Mouse (Mus musculus): ENCODE measurements around the gene Fbxl2.

The Fbxl2 gene

GRCm38 (mm10) chr9:114016402-114016801 lies 29.6 kb downstream of the Fbxl2 start:
- DNase-seq, result no peak

- peak in 1 of 2 experiments; percentile 46 for DNase-seq
Measured at GRCm38 (mm10) chr9:114015724-114016123, 30.3 kb downstream of the Fbxl2 start.

GRCm38 (mm10) chr9:114014034-114014433 lies 32.0 kb downstream of the Fbxl2 start:
- no peak for DNase-seq

DNA sequence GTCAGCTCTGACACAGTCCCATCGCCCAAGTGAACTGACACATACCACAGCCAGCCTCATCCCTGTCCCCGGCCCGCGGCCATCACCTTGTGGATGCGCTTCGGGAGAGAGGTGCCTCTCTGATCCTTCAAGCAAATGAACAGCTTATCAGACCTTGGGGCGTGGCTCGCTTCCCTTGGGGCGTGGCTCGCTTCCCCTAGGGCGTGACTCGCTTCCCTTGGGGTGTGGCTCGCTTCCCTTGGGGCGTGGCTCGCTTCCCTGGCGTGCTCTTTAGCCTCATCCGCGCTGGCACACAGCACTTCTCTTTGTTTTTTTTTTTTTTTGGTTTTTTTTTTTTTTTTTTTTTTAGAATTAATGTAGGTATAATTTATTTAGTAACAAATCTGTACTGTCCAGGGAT lies 34.8 kb downstream of the Fbxl2 start:
- no peak for DNase-seq

DNA sequence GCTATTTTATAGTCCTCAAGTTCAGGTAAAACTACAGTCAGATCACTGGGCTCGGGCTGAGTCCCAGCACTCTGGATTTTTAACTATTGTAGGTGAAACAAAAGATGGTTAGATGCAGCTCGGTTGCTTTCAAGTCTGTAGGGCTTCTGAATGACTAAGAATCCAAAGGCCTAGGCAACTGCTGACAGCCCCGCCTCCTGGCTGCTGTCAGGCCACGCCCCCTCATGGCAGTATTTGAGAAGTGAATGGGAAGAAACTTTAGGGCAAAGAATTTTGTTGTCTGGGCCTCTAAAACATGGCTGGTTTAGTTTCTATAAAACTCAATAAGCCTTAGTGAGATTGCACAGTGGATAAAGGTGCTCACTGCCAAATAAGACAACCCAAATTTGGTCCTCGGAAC lies 36.5 kb downstream of the Fbxl2 start:
- no peak for DNase-seq

GRCm38 (mm10) chr9:114007850-114008350 lies 38.1 kb downstream of the Fbxl2 start:
- DNase-seq, result peak; percentile 45 to 57

DNA sequence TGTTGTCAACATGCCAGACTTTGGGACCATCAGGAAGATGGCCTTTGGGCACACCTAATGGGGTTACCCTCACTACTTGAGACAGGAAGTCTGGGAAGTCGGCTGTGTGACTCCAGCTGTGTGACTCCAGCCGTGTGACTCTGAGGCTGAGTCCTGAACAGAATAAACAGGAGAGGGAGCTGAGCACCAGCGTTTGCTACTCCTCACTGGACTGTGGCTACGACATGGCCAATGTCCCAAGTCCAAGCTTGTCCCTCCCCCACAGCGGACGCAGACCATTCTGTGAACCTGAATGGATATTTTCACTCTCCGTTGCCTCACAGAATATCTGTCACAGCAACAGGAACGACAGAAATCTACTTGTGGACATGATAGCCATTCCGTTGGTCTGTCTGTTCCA lies 39.2 kb downstream of the Fbxl2 start:
- peak; percentile 60 to 76 for DNase-seq

GRCm38 (mm10) chr9:113998311-113998710 lies 47.7 kb downstream of the Fbxl2 start:
- DNase-seq, result no peak

GRCm38 (mm10) chr9:113992810-113993209 lies 53.2 kb downstream of the Fbxl2 start:
- no peak for DNase-seq

DNA sequence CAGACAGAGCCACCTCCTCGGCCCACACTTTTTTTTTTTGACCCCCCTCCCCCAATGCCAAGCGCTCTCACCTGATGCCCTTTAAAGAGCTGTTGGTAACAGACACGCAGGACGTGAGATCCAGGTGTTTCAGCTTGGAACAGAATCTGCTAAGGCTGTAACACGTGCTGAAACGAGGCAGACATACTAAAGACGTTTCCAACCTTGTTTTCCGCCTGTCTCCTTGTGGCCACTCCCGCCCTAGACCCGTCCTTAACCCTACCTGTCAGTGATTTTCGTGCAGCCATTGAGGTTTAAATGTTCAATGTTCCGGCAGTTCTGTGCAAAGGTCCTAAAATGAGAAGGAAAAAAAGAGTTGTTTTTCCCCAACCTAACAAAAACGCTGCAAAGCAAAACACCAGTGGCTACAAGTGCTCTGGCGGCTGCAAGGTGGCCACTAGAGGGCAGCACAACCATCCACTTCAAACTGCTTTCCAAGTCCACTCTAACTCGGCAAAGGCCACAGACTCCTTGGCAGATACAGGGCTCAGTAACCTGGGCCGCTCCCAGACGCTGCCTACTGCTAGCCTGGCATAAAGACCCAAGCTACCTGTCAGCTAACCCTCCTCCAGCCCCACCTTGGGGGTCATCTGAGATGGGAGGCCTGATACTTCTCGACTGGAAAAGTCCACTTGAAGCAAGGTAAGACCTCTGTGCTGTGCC lies 55.3 kb downstream of the Fbxl2 start:
- DNase-seq, result peak; percentile 79 to 90

DNA sequence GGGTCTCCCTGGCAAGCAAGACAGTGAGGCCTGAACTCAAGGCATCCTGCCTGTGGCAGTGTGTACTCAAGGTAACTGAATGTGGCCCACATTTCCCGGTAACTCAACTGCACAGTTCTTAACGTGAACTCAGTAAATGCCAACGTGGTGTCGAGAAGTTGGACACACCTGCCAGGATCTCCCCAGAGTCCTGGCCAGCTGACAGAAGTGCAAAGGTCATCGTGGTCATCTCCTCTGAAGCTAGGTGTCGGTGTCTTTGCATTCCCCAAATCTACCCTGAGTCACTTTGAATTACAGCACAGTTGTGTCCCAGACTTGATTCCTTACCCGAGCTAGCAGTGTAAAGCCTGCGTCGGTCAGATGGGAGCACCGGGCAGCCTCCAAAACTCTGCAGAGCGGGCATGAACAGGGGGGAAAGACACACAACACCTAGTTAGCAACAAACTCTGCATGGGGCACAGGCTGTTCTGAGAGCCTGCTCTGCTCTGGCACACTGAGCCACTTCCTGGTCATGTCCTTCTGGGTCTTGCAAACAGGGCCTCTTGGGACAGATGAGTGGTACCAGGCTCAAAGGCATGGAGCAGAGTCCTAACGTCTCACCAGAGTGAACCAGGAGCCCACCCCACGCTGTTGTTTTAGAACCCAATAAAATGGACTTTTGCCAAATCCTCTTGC lies 60.9 kb downstream of the Fbxl2 start:
- peak; percentile 76 to 88 for DNase-seq

- no peak for DNase-seq
Measured at GRCm38 (mm10) chr9:113982883-113983670, 62.9 kb downstream of the Fbxl2 start.

DNA sequence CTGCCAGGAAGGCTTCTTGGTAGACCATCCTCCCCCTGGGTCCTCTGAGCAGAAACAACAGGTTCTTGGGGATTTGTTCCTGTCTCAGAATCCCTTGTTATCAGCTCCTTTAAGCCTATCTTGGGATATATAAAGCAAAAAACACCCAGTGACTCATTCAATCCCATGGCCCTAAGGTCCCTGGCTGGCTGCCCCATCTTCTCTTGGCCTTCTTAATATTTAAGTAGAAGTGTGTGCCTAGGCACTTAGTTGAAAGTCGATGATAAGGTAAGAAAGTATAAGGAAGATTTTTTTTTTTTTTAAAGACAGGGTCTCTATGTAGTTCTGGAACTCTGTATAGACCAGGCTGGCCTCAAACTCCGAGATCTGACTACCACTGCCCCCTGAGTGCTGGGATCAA lies 63.5 kb downstream of the Fbxl2 start:
- no peak for DNase-seq

DNA sequence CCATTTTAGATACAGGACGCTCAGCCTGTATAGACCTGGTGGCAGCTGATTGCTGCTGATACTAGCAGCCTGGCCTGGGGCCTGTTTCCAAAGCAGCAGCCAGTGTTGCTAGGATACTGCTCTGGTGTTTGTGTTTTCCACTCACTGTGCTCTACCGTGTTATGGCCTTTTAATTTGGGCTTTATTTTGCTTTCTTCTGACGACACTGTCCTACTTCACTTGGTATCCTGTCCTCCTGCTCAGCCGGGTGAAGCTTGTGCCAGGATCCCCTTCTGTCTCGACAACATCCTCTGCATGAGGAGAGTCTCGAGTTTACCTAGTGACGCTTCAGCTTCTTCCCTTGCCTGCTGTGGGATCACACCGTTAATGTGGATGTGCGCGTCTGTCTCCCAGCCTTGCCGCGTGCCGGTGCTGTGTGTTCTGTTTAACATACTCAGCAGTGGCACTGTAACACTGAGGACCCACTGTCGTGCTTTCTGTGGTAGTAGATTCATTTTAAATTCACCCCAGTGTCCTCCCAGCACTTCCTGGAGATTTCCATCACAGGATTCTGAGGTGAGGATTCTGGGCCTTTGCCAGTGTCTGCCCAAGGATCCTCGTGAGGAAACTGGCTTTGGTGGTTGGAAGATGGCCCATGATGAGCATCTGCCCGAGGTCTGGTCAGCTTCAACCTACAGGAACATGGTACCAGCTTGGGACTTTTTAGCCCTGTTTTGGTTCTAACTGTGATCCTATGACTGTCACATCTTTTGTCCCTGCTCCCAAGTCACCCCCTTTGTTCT lies 64.7 kb downstream of the Fbxl2 start:
- no peak for DNase-seq

DNA sequence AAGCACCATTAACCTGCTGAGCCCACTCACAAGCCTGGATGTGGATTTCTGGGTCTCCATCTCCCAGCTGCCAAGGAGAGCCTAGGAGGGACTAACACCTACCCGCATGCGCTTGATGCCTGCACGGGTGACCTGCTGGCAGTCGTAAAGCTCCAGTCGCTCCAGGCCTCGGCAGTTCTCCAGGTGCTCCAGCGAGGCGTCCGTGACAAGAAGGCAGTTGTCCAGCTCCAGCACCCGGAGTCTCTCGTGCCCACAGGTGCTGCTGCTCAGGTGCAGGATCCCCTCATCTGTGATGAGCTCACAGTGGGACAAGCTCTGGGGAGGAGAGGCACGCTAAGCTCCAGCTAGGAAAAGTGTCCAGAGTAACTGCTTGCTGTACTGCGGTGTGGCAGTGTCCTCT lies 66.6 kb downstream of the Fbxl2 start:
- DNase-seq, result peak; percentile 38 to 48

DNA sequence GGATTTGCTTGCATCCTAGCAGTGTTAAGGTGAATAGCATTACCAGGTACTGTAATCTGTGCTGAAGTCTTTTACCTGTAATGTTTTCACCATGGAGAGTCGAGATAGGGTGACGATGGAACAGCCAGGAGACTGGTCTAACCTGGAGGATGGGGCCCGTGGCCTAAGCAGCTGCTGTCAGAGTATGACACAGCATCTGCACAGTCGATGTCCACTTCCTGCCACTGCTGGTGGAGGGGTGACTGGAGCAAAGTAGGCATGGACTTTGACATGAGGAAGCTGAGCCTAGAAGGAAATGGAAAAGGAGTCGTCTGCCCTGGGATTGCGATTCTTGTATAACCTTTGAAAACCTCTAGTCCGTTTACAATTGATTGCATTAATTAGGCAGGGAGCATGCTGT lies 67.3 kb downstream of the Fbxl2 start:
- no peak for DNase-seq

GRCm38 (mm10) chr9:113977225-113977840 lies 68.7 kb downstream of the Fbxl2 start:
- DNase-seq, result no peak

DNA sequence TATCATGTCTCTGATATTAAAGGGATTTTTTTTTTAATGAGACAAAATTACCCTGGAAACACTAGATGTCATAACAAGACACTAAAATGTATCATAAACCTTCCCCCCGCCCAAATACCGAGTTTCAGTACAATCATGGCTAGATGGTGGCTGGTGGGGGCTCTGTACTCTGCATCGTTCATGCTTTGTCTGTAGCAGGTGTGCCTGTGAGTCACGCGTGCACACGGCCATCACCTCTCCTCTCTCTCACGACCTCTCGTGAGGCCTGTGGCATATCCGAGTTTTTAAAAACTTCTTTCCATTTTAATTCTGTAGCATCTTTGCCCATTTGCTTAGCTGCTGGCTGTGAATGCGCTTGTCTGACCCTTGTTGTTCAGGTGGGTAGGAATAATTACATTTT lies 69.7 kb downstream of the Fbxl2 start:
- DNase-seq, result no peak

GRCm38 (mm10) chr9:113975442-113975841 lies 70.5 kb downstream of the Fbxl2 start:
- DNase-seq, result no peak

DNA sequence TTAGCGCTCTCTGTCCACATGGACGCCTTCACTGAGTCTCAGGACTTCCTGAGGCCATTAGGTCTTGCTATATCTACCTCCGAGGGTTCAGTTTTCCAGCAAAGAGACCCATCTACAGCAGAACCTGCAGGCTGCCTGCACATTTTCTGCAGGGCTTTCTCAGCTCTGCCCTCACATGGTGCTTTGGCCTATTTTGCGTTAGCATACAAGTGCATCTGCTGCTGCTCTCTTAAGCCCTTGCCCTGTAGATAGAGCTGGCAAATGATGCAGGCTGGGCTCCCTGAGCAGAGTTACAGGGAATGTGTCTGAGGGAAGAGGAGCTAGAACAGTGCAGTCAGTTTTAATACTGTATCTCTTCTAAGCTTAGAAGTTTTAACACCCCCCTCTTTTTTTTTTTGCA lies 71.0 kb downstream of the Fbxl2 start:
- no peak for DNase-seq

DNA sequence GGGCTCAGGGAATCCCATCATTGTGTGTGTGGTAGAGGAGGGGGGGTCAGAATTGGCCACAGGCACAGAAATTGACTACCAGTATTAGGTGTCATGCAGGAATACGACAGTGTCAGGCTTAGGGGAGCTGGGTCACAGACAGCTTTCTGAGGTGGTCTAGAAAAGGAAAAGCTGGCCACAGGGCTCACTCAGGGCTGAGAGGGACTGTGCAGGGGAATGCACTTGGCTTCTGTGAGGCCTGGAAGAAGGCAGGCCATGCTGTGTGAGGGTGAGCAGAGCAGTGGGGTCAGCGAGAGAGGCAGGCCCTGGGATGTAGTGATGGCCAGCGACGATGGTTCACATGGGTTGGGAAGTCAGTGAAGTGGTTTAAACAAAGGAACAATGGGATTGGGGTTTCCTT lies 72.1 kb downstream of the Fbxl2 start:
- no peak for DNase-seq

- DNase-seq, result no peak
Measured at GRCm38 (mm10) chr9:113971615-113972014, 74.4 kb downstream of the Fbxl2 start.
